Mouse (Mus musculus) liver, embryonic 14.5 days (tissue): Measurements from ENCODE around the gene Tsen2.
A peak's percentile ranks its signal among the peaks of the same experiment; 100 is the strongest.

Source experiments
- CTCF ChIP-seq: IDR thresholded peaks from 2 replicates; pipeline ENCODE4 v1.5.1; 2016; ENCODE audit warnings: antibody characterized with exemption, low read depth, control low read depth
- EP300 ChIP-seq: IDR thresholded peaks from 2 replicates; pipeline ENCODE4 v1.6.1; 2016; ENCODE audit warnings: antibody characterized with exemption, low read depth

- no peak for TF ChIP-seq EP300
- TF ChIP-seq CTCF, result peak; percentile 64
Measured at GRCm38 (mm10) chr6:115609121-115609520, 64.7 kb downstream of the Tsen2 start.
